Mouse (Mus musculus): ENCODE results near the gene D330045A20Rik.
"Not testable (repeated sequence)": the region's sequence is repeated elsewhere in the genome, so short reads cannot be mapped to it uniquely, and the experiment has no call there.

Gene D330045A20Rik

DNA sequence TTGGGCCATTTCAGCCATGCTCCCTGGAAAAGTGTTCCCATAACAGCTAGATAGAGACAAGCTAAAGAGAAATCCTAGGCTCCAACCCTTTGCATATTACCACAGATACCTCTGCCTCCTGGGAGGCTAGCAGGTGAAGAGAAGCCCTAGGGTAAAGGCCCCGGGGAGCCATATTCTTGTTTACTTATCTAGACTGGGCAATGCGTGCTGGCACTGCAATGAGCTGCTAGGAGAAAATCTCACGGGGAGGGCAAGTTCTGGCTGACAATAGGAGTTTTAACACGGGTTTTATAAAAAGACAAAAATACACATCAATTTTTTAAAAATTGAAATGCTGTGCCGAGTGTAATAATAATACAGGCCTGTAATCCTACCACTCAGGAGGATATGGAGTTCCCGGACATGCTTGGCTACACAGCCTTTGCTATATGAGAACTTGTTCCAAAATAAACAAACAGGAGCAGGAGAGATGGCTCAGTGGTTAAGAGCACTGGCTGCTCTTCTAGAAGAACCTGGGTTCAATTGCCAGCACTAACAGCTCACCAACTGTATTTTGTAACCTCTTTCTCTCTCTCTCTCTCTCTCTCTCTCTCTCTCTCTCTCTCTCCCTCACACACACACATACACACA, 98.6 kb downstream of the D330045A20Rik start:
- no peak for DNase-seq (ENCODE audit: low spot score in 2 of 2)

DNA sequence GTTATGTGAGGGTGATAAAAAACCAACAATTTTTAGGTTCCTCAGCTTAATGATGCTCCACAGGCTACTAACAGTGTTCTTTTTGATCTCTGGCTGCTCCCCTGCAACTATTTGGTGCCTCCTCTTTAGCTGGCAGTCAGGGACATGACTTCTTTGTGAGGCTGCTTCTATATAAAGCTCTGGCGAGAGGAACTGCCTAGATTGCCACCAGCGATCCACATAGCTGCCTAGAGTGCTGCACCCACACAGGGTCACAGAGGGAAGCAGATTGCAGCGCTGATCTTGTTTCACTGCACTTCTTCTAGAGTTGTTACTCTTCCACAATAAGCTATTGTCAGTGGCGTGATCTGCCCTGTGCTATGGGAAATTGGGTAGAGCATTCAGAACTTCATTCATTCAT, 103.4 kb downstream of the D330045A20Rik start:
- DNase-seq (ENCODE audit: low spot score in 2 of 2), result no peak

DNA sequence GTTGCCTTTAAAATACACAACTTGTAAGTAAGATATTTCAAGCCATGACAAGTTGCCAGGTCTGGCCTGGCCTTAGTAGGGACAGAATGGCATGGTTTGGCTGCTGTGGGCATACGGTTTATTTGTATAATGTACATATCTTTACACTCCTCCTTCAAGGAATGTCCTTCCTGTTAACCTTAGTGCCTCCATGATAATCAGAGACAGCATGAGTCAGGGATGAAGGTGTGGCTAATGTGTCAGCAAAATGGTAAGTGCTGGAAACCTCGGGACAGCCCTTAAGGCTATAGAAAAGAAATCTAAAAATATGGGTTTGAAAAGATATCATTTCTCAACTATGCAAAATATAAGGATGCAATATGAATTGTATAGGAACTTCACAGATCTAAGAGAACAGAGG, 106.5 kb downstream of the D330045A20Rik start:
- DNase-seq (ENCODE audit: low spot score in 2 of 2), result not testable (repeated sequence)

DNA sequence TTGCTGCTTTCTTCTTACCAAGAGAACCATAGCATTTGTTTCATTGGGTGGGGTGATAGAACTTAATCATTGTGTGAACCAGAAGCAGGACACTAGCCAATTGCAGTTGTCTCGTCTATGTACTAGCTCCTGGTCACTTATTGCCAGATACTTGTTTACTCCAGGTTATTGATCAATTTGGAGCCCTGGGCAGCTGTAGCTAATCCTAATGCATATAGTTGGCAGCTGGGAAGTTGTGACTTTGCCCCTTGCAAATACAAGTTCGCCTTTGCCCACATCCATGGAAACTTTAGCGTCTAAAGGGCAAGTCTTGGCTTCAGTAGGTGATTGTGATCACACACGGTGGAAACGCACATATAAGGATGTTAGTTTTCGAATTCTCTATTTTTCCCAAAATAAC, 116.2 kb downstream of the D330045A20Rik start:
- DNase-seq (ENCODE audit: low spot score in 2 of 2), result no peak
